Mouse (Mus musculus) layer of hippocampus, postnatal 14 days (tissue): ENCODE measurements at regions not wholly inside any gene's neighbourhood (a gene's known extent, or its start where the extent isn't known, plus 50 kb on each side); places are given as distances from the start of the nearest gene placed in this dataset.

Experiments used
- DNase-seq, 2 experiments: peaks; one replicate each; pipeline ENCODE4 v3.0.0; 2021 to 2022; ENCODE audit warnings: low spot score in 2 of 2, mixed read lengths in 1 of 2

DNA sequence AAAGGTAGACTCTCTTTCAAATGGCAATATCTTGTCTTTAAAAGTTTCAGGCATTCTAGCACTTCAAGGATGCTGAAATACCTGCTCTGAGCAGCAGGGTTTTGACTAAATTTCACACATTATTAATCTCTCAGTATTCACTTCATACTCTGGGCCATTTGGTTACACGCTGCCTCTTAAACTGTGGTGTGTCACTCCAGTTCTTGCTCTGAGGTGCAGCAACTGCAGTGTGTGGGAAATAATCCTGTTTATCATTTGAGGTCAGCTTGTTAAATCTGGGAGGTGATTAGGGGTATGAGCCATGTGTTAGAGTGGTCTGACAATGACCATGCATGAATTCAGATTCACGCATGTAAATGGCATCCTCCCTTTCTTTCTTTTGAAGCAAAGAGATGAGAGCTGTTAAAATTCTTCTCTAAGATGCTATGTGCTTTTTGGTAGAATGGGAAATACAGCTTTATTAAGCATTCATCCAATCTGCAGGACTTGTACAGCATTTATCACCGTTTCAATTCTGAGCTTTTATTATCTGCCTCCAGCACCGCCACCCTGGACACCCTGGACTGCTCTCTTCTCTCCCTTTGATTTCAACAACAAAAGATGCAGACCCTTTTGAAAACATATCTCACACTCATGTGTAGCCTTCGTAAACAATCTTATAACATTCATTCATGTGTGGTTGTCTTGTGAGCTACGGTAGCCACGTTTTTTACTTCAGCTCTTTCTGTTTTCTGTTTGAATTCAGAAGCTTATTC, 362.4 kb upstream of the Gm38303 start:
- no peak for DNase-seq

DNA sequence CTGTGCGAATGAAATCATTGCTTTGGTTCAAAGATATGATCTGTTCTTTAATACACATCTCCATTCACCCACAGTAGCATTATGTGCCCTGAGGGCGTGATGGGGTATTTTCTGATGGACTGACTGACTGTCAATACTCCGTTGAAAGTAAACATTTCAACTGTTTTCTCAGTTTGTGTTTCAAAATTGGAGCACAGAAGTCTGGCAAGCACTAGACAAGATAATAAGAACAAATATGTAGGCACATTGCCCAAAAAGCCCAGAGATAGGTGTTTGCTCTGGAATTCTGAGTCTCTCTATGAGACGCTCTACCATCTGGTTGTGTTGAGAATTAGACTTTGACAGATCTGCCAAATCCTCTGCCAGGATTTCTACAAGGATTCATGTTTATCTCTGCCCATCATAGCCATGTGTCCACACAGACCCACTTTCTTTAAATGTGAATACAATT, 350.0 kb upstream of the Gm38303 start:
- DNase-seq = peak; percentile 40 to 62

DNA sequence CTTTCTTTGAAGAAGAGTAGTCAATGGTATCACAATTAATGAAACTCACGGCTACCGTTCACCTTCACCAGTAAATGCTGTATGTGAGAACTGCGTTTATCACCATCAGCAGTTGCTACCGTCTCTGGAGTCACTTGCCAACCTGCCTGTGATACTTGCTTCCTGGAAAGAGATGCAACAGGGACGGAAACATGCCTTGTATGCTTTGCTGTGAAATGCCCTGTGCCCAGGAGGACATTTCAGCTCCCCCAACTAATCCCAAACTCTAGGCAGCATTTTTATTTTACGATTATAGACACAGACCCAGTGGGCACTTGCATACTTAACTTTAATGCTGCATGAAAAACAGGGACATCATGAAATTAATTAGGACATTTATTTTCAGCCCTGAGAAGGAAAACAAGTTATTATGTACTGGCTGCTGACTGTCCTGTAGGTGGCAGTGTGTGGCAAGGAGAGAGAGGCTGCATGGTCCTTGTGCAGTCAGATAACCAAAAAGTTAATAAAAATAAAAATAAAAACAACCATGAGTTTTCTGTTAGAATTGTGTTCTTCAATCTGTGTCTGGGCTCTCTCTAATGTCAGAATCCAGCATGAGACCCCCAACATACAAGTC, 349.5 kb upstream of the Gm38303 start:
- DNase-seq = peak; percentile 55 to 75

DNA sequence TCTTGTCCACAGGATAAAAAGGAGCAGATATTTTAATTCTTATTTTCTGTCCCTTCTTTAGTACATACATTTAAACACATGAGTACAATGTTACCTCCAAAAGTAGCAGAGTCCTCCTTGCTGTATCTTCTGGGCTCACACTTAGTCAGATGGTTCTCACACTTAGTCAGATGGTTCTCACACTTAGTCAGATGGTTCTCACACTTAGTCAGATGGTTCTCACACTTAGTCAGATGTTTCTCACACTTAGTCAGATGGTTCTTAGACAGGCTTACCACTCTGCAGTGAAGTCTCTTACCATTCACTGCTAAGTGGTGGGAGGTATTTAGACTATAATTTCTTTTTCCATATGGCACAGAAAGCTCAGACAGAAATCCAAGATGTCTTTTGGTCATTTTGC, 346.5 kb upstream of the Gm38303 start:
- DNase-seq = no peak

DNA sequence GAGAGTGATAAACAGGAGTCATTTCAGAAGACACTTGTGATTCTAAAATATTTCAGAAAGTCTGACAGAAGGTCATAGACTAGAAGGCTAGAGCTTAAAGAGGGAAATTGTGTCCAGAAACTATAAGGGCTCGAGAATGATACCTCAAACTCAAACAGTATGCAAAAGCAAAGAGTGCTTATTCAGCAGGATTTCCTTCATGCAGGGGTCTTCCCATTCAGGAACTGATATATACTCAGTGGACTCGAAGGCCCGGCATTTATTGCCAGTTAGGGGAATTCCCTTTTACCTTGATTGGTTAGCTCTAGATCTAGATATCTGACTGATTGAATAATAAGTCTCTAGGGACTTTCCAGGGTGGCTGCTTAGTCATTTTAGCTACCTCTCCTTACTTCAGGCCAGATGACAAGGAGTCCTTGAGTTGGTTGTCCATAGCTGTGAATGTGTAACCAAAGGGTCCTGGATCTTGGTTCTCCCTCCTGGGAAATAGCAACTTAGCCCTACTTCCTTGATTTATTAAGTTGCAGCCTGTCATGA, 312.6 kb upstream of the Gm38303 start:
- no peak for DNase-seq
